Mouse (Mus musculus) CH12.LX (cell line): ENCODE data around the gene Dnajc8. TPM values are rescaled to one million over a fixed set of nuclear protein-coding genes. Genes with fewer than 3 reads are reported as not detected.
"Not testable (repeated sequence)": the region's sequence is repeated elsewhere in the genome, so short reads cannot be mapped to it uniquely, and the experiment has no call there.

Source experiments
- DNase-seq: peaks from one replicate; pipeline ENCODE4 v3.0.0-alpha.2; 2013; ENCODE audit errors: extremely low read depth
- H3K27ac ChIP-seq: 2 replicates; pipeline ENCODE4 v1.5.1; 2012; ENCODE audit warnings: low read depth, mild to moderate bottlenecking, control low read depth, moderate library complexity; ENCODE audit not compliant: insufficient read depth
- H3K27me3 ChIP-seq: replicated peaks from 2 replicates; pipeline ENCODE3; 2012; ENCODE audit warnings: inconsistent platforms
- H3K36me3 ChIP-seq, 2 experiments: replicated peaks in 1 of 2; 2 replicates each; pipeline versions ENCODE3 to v1.6.1; 2012; ENCODE audit warnings: inconsistent platforms in 1 of 2, low read length in 1 of 2, mild to moderate bottlenecking in 1 of 2, mixed read lengths in 1 of 2, moderate library complexity in 1 of 2; ENCODE audit not compliant: control insufficient read depth in 1 of 2, insufficient read depth in 1 of 2
- H3K4me1 ChIP-seq, 2 experiments: 2 replicates each; pipeline ENCODE4 v1.6.1; 2012; ENCODE audit warnings: inconsistent platforms in 1 of 2, moderate library complexity in 1 of 2; ENCODE audit not compliant: insufficient read depth in 2 of 2, control insufficient read depth in 1 of 2
- H3K4me2 ChIP-seq: 2 replicates; pipeline ENCODE4 v1.6.1; 2012; ENCODE audit warnings: low read depth, mild to moderate bottlenecking, control low read depth; ENCODE audit not compliant: poor library complexity, insufficient read depth, severe bottlenecking
- H3K4me3 ChIP-seq, 3 experiments: fragments of 150-350 bp in 1 of 3; sonication (generic) in 1 of 3; replicated peaks in 1 of 3; 2 replicates each; pipeline versions ENCODE3 to v1.5.1; 2011 to 2012; ENCODE audit warnings: low read depth in 2 of 3, low read length in 2 of 3, mild to moderate bottlenecking in 2 of 3, moderate library complexity in 2 of 3, control low read depth in 1 of 3, improper control_type of control experiment in 1 of 3, inconsistent platforms in 1 of 3, mixed read lengths in 1 of 3; ENCODE audit not compliant: poor library complexity in 1 of 3
- H3K79me2 ChIP-seq: replicated peaks from 2 replicates; pipeline ENCODE4 v1.6.1; 2012; ENCODE audit warnings: mild to moderate bottlenecking, moderate library complexity; ENCODE audit not compliant: control insufficient read depth, poor library complexity, insufficient read depth, severe bottlenecking; ENCODE audit errors: extremely low read depth
- H3K9ac ChIP-seq: 2 replicates; pipeline ENCODE4 v1.6.1; 2012; ENCODE audit warnings: low read depth, mild to moderate bottlenecking, control low read depth, moderate library complexity; ENCODE audit not compliant: insufficient read depth
- H3K9me3 ChIP-seq: replicated peaks from 2 replicates; pipeline ENCODE3; 2012; ENCODE audit warnings: low read length, inconsistent platforms, mixed read lengths
- CHD2 ChIP-seq: IDR thresholded peaks from 2 replicates; pipeline ENCODE4 v1.6.1; 2011; ENCODE audit warnings: low read length, improper control_type of control experiment
- CTCF ChIP-seq, 2 experiments: IDR thresholded peaks in 1 of 2; conservative IDR thresholded peaks in 1 of 2; 2 replicates each; pipeline ENCODE4 v1.5.1; 2011 to 2012; ENCODE audit warnings: low read depth in 2 of 2, low read length in 2 of 2, improper control_type of control experiment in 1 of 2, inconsistent platforms in 1 of 2, mild to moderate bottlenecking in 1 of 2, moderate library complexity in 1 of 2
- JUN ChIP-seq: IDR thresholded peaks from 2 replicates; pipeline ENCODE4 v1.6.1; 2011; ENCODE audit warnings: low read depth, mild to moderate bottlenecking, low read length, improper control_type of control experiment, moderate library complexity; ENCODE audit not compliant: insufficient read depth
- KAT2A ChIP-seq: IDR thresholded peaks from 2 replicates; pipeline ENCODE4 v1.6.1; 2012; ENCODE audit warnings: low read length, improper control_type of control experiment, inconsistent platforms; ENCODE audit not compliant: insufficient replicate concordance
- MEF2A ChIP-seq: IDR thresholded peaks from 2 replicates; pipeline ENCODE4 v1.6.1; 2014; ENCODE audit warnings: low read depth, mild to moderate bottlenecking, inconsistent platforms, low read length, improper control_type of control experiment, borderline replicate concordance
- POLR2AphosphoS2 ChIP-seq: IDR thresholded peaks from 2 replicates; pipeline ENCODE4 v1.6.1; 2011; ENCODE audit warnings: low read depth, low read length, improper control_type of control experiment
- TCF12 ChIP-seq: IDR thresholded peaks from 2 replicates; pipeline ENCODE4 v1.6.1; 2014; ENCODE audit warnings: low read depth, mild to moderate bottlenecking, inconsistent platforms, low read length, improper control_type of control experiment
- UBTF ChIP-seq: IDR thresholded peaks from 2 replicates; pipeline ENCODE4 v1.6.1; 2012; ENCODE audit warnings: low read depth, mild to moderate bottlenecking, inconsistent platforms, low read length, improper control_type of control experiment, moderate library complexity
- ZC3H11A ChIP-seq: IDR thresholded peaks from 2 replicates; pipeline ENCODE4 v1.6.1; 2012; ENCODE audit warnings: low read depth, mild to moderate bottlenecking, inconsistent platforms, low read length, improper control_type of control experiment
- ZNF384 ChIP-seq: IDR thresholded peaks from 2 replicates; pipeline ENCODE4 v1.6.1; 2012; ENCODE audit warnings: low read depth, low read length, improper control_type of control experiment, inconsistent platforms
- dilution Hi-C: fragments of 300-500 bp; cut with MboI; formaldehyde crosslinking; loops from 2 replicates; pipeline ENCODE4 v1.14.3; 2020; ENCODE audit warnings: low sequenced_read_pairs; ENCODE audit not compliant: extremely low pct_unique_long_range_greater_than_20kb, extremely low pct_ligation_motif_present
- in situ Hi-C: fragments of 300-500 bp; cut with MboI; formaldehyde crosslinking; loops from 3 replicates; pipeline ENCODE4 v1.14.3; 2019; ENCODE audit warnings: low sequenced_read_pairs, low pct_ligation_motif_present, low pct_unique_long_range_greater_than_20kb, mixed read lengths
- polyA plus RNA-seq: library from polyadenylated mRNA; unstranded; fragments of >175 nt; gene quantifications from 2 replicates; pipeline ENCODE4 v1.2.1, GENCODE M21; 2012; ENCODE audit warnings: low read depth; ENCODE audit not compliant: insufficient read length
- total RNA-seq, 2 experiments: library from RNA; depleted of rRNA; stranded (reverse); fragments of 300-350 nt in 1 of 2; fragments of >200 nt in 1 of 2; gene quantifications; 2 replicates each; pipeline ENCODE4 v1.2.3; 2012 to 2014

Gene Dnajc8
- total and polyA plus RNA-seq, 3 experiments, result 117 to 319 (median 187) TPM

- no peak overlapping the region for H3K4me3 ChIP-seq
- dilution Hi-C loops, result no loop called here
- DNase-seq, result no peak
These were observed 18.9 kb downstream of the Dnajc8 start for GRCm38 (mm10) chr4:132554221-132554620.

GRCm38 (mm10) chr4:132554653-132555052 is 19.3 kb downstream of the Dnajc8 start:
- Histone ChIP-seq H3K4me1 (peaks cover 20 to 53% of the 10 kb centered on the region in 2 experiments), H3K36me3 (peaks cover 43 to 57% of the 10 kb centered on the region in 2 experiments), H3K4me3 (no peak overlapping the region), H3K4me2 (no peak overlapping the region), H3K27ac (no peak overlapping the region), H3K27me3 (no peaks in the 10 kb centered on the region), H3K9ac (no peak overlapping the region), H3K9me3 (no peaks in the 10 kb centered on the region), H3K79me2 (no peaks in the 10 kb centered on the region; the same call in 1 of the 2 replicates)
- dilution Hi-C loops (no loop called here), in situ Hi-C loops (loop anchor here (10.0 kb wide), 1 partner anchor 50 kb away; no protein-coding TSS in a partner anchor)
- DNase-seq, result no peak
- TF ChIP-seq CTCF (conservative IDR thresholded peaks at IDR 0.05 in 1 of 2, IDR thresholded peaks at IDR 0.05 in 1 of 2; ENCODE audit: low read depth in 2 of 2, low read length in 2 of 2) (no peak), KAT2A (no peak), TCF12 (no peak), ZC3H11A (no peak), CHD2 (no peak)

More at GRCm38 (mm10) chr4:132554221-132554620, 18.9 kb downstream of the Dnajc8 start:
- Histone ChIP-seq H3K27me3 (no peaks in the 10 kb centered on the region), H3K4me2 (no peak overlapping the region), H3K36me3 (peaks cover 47 to 62% of the 10 kb centered on the region in 2 experiments), H3K9me3 (no peaks in the 10 kb centered on the region), H3K27ac (no peak overlapping the region), H3K9ac (no peak overlapping the region), H3K79me2 (no peaks in the 10 kb centered on the region; the same call in 1 of the 2 replicates), H3K4me1 (peaks cover 20 to 53% of the 10 kb centered on the region in 2 experiments)
- in situ Hi-C loops, result loop anchor here (10.0 kb wide), 1 partner anchor 51 kb away; no protein-coding TSS in a partner anchor
- TF ChIP-seq KAT2A (no peak), UBTF (no peak), MEF2A (no peak), POLR2AphosphoS2 (0 out of 2 replicates have a peak, but pooled peaks have one; percentile 62)

GRCm38 (mm10) chr4:132555550-132555949 is 20.2 kb downstream of the Dnajc8 start:
- H3K27me3 ChIP-seq, H3K4me3 ChIP-seq, dilution Hi-C loops, H3K9ac ChIP-seq, DNase-seq, H3K79me2 ChIP-seq: not testable (repeated sequence)
- in situ Hi-C loops, result loop anchor here (10.0 kb wide), 1 partner anchor 49 kb away; no protein-coding TSS in a partner anchor
- peaks cover 36 to 50% of the 10 kb centered on the region in 2 experiments for H3K36me3 ChIP-seq
- H3K27ac ChIP-seq, result 0 out of 2 replicates have a peak overlapping the region, but pooled peaks have one; percentile 11
- TF ChIP-seq ZNF384 (peak; percentile 85), JUN (peak; percentile 52)
- TF ChIP-seq, all 38 proteins: peak for 2; not testable (repeated sequence) for 36
- H3K4me1 ChIP-seq, result peaks cover 20 to 47% of the 10 kb centered on the region in 2 experiments
- H3K4me2 ChIP-seq, H3K9me3 ChIP-seq: not testable (repeated sequence)
